In the genomic region with DNA sequence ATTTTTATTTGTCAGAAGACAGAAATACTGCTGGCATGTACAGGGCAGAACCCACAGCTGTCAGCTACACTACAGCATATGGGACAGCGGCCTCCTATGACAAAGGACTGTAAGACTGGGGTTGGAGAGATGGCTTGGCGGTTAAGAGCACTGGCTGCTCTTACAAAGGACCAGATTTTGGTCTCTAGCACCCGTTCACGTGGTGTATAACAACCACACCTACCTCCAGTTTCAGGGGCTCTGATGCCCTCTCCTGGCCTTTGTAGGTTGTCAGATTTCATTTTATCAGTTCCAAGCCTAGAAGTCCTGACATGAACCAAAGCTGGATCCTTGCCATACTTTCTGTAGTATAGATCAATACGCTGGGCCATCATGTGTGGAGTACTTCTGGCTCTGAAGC, we compare ENCODE assay signal across 15 mouse cellular contexts. TPM values are rescaled to one million over a fixed set of nuclear protein-coding genes. Genes with fewer than 3 reads are reported as not detected.
DNase-seq lines count a peak whose midpoint lies in the region; ATAC-seq and TF ChIP-seq lines count a peak whose summit lies in the region.
"Had no signal": no experiment of that assay in that cellular context is flagged by ENCODE, and none has a peak within 500 bp of the region (broad histone marks: within the 10 kb centered on the region; RNA-seq: fewer than 3 reads in every experiment).

No protein-coding gene starts in this region.

- no peak overlapping the region for H3K9ac ChIP-seq in liver, embryonic 14.5 days (replicated peaks)
- H3K9ac ChIP-seq: embryonic facial prominence, embryonic 12.5 days; midbrain, embryonic 13.5 days had no signal

- no peak; the same call in 1 of the 2 replicates for TF ChIP-seq CTCF in gastrocnemius, adult 2 months (IDR thresholded peaks at IDR 0.05)
- TF ChIP-seq CTCF in liver, embryonic 14.5 days (IDR thresholded peaks at IDR 0.05; ENCODE audit: low read depth) = 0 out of 2 replicates have a peak, but pooled peaks have one; percentile 13

- H3K27ac ChIP-seq in gastrocnemius, adult 2 months = peak overlapping the region; percentile 54
- H3K27ac ChIP-seq in liver, embryonic 14.5 days = no peak overlapping the region
- H3K27ac ChIP-seq in heart, embryonic 10.5 days = no peak overlapping the region
- H3K27ac ChIP-seq: embryonic facial prominence, embryonic 12.5 days; midbrain, embryonic 13.5 days had no signal

- H3K4me2 ChIP-seq in liver, embryonic 14.5 days (ENCODE audit: low read depth) = no peak overlapping the region
- H3K4me2 ChIP-seq: embryonic facial prominence, embryonic 12.5 days; midbrain, embryonic 13.5 days had no signal

- peaks cover 0 to 3% of the 10 kb centered on the region in 2 experiments; a peak in 1 of 4 replicates for H3K4me1 ChIP-seq in liver, embryonic 14.5 days (replicated peaks; ENCODE audit: control insufficient read depth in 2 of 2, insufficient read depth in 2 of 2, low read length in 1 of 2)
- peaks cover 9% of the 10 kb centered on the region; the same call in 1 of the 2 replicates for H3K4me1 ChIP-seq in heart, embryonic 10.5 days
- H3K4me1 ChIP-seq: embryonic facial prominence, embryonic 12.5 days; midbrain, embryonic 13.5 days had no signal

- no peak for DNase-seq in gastrocnemius, adult 2 months
- DNase-seq in gastrocnemius, adult 8-10 months (ENCODE audit: low spot score in 2 of 2) = no peak
- no peak for DNase-seq in liver, embryonic 14.5 days (ENCODE audit: low read depth in 3 of 3, low spot score in 3 of 3)
- DNase-seq in liver = no peak
- peak; percentile 88 for DNase-seq in R1 (ENCODE audit: low read depth, low spot score)
- no peak for DNase-seq in heart, embryonic 10.5 days (ENCODE audit: low spot score)
- DNase-seq in left cerebral cortex, adult 8-10 months (ENCODE audit: low spot score in 2 of 2) = no peak
- DNase-seq: adrenal gland, adult 2 months; kidney, postnatal 14 days; layer of hippocampus, postnatal 36 days; lung, postnatal 10 days had no signal

- H3K9me3 ChIP-seq in liver, embryonic 14.5 days (ENCODE audit: control insufficient read depth, low read length) = no peaks in the 10 kb centered on the region
- H3K9me3 ChIP-seq in heart, embryonic 10.5 days = no peaks in the 10 kb centered on the region
- H3K9me3 ChIP-seq: embryonic facial prominence, embryonic 12.5 days; midbrain, embryonic 13.5 days had no signal

- no peak for TF ChIP-seq EP300 in liver, embryonic 14.5 days (IDR thresholded peaks at IDR 0.05; ENCODE audit: low read depth)

- ATAC-seq in liver, embryonic 14.5 days (ENCODE audit: insufficient read depth) = no peak
- 0 out of 2 replicates have a peak, but pooled peaks have one; percentile 28 for ATAC-seq in megakaryocyte progenitor cell, adult 5-6 weeks (replicated peaks; ENCODE audit: poor library complexity)
- ATAC-seq: hindbrain, embryonic 16.5 days; midbrain, embryonic 13.5 days had no signal

- no peaks in the 10 kb centered on the region for H3K36me3 ChIP-seq in liver, embryonic 14.5 days (replicated peaks; ENCODE audit: control insufficient read depth, insufficient read depth, low read depth)
- H3K36me3 ChIP-seq in heart, embryonic 10.5 days = no peaks in the 10 kb centered on the region
- H3K36me3 ChIP-seq: embryonic facial prominence, embryonic 12.5 days; midbrain, embryonic 13.5 days had no signal

- intact Hi-C loops in gastrocnemius, adult 2 months (cut with DNase I) = no loop called here

- no peaks in the 10 kb centered on the region for H3K27me3 ChIP-seq in liver, embryonic 14.5 days (ENCODE audit: control insufficient read depth, insufficient read depth, low read length)
- H3K27me3 ChIP-seq in heart, embryonic 10.5 days (ENCODE audit: insufficient read depth, poor library complexity, severe bottlenecking) = no peaks in the 10 kb centered on the region
- H3K27me3 ChIP-seq: embryonic facial prominence, embryonic 12.5 days; midbrain, embryonic 13.5 days had no signal

- no peak overlapping the region for H3K4me3 ChIP-seq in gastrocnemius, adult 2 months
- H3K4me3 ChIP-seq in liver, embryonic 14.5 days (ENCODE audit: insufficient read depth in 1 of 2, low read depth in 2 of 2, low read length in 2 of 2) = no peak overlapping the region
- H3K4me3 ChIP-seq in heart, embryonic 10.5 days = no peak overlapping the region
- H3K4me3 ChIP-seq: embryonic facial prominence, embryonic 12.5 days; midbrain, embryonic 13.5 days had no signal

- WGBS in liver, embryonic 14.5 days (ENCODE audit: insufficient replicate concordance) = 66% methylated on average over 5 of the region's 5 CpGs
- WGBS in heart, embryonic 10.5 days = 73% methylated on average over 5 of the region's 5 CpGs

RNA-seq across cellular contexts. Expression of a gene that starts 54.9 kb away (rescaled TPM):
- 10 to 100 TPM; 11.7 to 14.2 TPM for total RNA-seq in gastrocnemius, adult 2 months (2021)
- 10 to 100 TPM in 1 of 4 experiments, 1 to 10 TPM in 3; 6.9 to 11.1 (median 8.1) TPM for total RNA-seq in gastrocnemius, adult 8-10 months (2022)
- 3.1 and 4.6 TPM in 2 replicates for polyA plus RNA-seq in liver, embryonic 14.5 days (2012; rRNA removed)
- polyA plus RNA-seq in liver, embryonic 14.5 days (2014; fragmentation: Nextera tagmentation; extraction: Ambion mirVana) = 3.7 and 4.0 TPM in 2 replicates
- 27.0 and 28.4 TPM in 2 replicates for total RNA-seq in megakaryocyte progenitor cell, adult 5-6 weeks (2015)
- total RNA-seq in megakaryocyte progenitor cell, adult 5-6 weeks (2017) = 15.9 and 17.6 TPM in 2 replicates
- 23.6 and 25.9 TPM in 2 replicates for polyA plus RNA-seq in heart, embryonic 10.5 days (2016; fragmentation: Nextera tagmentation; extraction: Ambion mirVana)
- total RNA-seq in left cerebral cortex, adult 8-10 months (2022) = 10 to 100 TPM in 2 of 4 experiments, 1 to 10 TPM in 2; 7.4 to 12.3 (median 9.6) TPM
